Mouse (Mus musculus) lung, postnatal 4 days (tissue): ENCODE data around the gene Dbx1.

Experiments used
- DNase-seq, 2 experiments: peaks; one replicate each; pipeline ENCODE4 v3.0.0; 2021

Dbx1 gene

GRCm38 (mm10) chr7:49632391-49632790 is 4.3 kb downstream of the Dbx1 start:
- DNase-seq = no peak

GRCm38 (mm10) chr7:49631885-49632284 is 4.8 kb downstream of the Dbx1 start:
- DNase-seq = no peak

DNA sequence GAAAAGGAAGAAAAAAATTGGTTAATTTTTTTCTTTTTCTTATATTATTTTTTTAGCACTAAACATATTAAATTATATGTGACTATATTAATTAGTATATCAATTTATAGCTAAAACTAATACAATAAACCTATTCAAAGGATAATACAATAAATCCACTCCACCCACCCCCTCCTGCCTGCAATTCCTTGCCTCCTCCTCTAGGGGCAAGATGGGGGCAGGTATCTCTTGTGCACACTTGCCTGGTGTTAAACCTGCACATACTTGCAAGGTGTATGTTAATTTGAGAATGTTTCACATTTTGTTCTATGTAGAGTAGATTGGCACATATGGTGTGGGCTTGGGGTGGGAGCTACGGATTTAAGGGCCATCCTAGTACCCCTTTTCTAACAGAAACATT is 16.5 kb downstream of the Dbx1 start:
- no peak for DNase-seq

GRCm38 (mm10) chr7:49617087-49617486 is 19.6 kb downstream of the Dbx1 start:
- no peak for DNase-seq

DNA sequence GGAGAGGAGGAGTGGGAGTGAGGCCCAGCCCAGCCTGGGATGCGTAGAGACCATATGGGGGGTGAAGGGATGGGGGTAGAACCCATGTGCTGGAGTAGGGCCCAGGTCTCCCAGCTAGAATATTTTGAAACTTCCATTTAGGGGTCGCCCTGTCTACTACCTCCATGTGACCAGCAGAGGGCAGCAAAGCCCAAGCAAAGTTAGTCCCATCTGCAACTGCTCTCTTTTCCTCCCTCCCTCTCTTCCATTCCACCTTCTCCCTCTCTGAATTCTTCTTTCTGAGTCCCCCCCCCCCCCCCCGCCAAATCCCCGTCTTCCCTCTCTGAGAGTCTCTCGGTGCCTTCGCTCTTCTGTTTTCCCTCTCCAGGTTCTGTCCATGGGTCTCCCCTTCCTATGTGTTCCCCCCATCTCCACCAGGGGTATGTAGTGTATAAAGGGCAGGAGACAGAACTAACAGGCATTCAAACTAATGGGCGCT is 20.4 kb downstream of the Dbx1 start:
- peak in 1 of 2 experiments; percentile 68 for DNase-seq

DNA sequence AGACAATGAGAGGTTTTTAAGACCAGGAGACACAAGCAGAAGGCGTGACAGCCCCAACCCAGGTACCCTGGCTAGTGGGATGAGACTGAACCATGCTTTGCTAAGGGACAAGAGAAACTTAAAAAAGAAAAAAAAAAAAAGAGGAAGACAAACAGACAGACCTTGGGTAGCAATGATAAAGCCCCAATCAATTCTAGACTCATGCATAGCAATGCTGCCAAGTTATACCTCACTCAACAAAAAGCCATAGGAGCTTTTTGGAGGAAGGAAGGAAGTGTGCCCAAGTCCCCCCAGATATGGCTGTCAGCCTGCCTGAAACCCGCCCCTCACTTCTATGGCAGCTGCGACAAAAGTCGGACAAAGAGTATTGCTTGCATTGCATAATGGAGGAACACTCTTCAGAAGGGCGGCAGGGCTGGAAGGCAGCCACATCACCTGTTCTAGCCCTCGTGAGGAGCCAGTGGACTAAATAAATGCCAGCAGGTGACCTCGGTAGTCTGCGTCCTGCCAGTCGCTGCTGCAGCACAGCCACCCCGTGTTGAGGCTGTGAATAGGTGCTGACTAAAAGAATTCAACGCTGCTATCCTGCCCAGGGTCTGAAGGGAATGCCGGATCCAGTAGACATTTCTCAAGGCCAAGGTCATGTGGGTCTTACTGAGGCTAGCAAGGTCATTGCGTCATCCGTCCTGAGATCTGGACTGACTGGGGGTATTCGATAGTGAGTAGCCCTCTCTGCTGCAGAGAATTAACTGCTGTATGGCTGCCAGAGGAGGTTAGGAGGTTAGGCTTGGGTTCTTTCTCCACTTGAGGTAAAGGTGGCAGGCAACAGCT is 31.5 kb downstream of the Dbx1 start:
- peak; percentile 32 to 71 for DNase-seq

GRCm38 (mm10) chr7:49604244-49604643 is 32.4 kb downstream of the Dbx1 start:
- DNase-seq = no peak

DNA sequence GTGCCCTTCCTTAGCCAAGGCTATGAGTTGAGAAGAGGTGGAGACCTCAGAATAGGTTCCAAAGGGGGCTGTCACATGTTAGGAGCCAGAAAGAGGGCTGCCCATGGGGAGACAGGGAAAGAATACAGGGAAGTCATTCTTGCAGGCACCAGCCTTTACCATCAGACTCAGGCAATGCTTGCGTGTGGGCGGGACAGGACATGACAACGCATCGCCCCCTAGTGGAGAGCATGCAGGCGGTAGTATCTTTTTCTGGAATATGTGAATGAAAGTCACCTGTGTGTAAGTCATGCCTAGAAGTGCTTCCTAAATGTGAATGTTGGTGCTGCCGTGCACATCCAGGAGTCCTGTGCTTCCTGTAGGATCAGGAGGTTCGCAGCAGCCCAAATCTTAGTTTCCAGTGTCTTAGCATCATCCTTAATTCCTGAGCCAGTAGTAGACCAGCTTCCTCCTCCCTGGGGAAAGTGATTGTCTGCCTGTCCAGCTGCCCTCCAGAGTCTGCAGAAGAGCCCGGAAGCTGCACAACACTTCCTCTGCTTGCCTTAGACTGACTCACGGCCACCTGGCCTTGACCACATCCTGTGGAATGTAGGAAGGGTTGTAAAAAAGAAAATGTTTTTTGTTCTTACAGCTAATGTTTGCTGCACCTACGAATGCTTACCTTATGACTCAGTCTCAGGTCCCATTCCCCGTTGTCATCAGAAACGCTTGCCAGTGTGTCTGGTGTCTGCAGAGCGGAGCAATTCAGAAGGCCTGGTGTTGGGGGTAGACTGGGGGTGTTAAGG is 35.3 kb downstream of the Dbx1 start:
- peak; percentile 59 to 74 for DNase-seq

- DNase-seq = no peak
These were observed 36.7 kb downstream of the Dbx1 start for GRCm38 (mm10) chr7:49599950-49600349.

DNA sequence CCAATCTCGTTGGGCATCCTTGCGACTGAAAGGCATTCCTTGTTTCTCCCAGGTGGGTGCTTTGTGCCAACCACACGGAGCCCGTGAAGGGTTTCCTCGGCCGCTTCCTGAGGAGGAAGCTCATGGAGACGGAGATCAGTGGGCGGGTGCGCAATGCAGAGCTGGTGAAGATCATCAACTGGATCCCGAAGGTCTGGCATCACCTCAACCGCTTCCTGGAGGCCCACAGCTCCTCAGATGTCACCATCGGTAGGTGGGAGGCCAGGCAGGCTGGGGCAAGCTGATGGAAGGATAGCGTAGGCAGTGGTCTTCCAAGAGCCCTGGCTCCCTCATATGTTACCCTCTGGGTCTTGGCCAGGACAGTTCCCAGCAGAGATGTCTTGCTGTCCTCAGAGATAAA is 38.4 kb downstream of the Dbx1 start:
- DNase-seq = no peak

DNA sequence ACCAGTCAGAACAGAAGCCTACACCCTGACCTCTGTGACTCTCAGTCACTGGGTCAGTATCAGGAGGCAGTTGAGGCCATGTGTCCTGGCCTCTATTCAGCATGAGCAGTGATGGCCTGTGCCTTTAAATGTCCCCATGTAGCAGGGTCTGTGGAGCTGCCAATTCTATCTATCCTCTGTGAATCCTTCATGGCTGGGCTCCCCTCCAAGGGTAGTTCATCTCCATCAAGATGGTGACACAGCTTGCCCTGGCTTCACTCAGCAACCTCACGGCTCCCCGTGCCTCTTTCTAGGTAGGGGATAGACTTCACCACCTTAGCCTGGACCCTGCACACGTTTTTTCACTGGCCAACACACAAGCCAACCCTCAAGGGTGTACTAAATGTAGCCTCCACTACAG is 38.9 kb downstream of the Dbx1 start:
- no peak for DNase-seq

GRCm38 (mm10) chr7:49589635-49590034 is 47.0 kb downstream of the Dbx1 start:
- no peak for DNase-seq

DNA sequence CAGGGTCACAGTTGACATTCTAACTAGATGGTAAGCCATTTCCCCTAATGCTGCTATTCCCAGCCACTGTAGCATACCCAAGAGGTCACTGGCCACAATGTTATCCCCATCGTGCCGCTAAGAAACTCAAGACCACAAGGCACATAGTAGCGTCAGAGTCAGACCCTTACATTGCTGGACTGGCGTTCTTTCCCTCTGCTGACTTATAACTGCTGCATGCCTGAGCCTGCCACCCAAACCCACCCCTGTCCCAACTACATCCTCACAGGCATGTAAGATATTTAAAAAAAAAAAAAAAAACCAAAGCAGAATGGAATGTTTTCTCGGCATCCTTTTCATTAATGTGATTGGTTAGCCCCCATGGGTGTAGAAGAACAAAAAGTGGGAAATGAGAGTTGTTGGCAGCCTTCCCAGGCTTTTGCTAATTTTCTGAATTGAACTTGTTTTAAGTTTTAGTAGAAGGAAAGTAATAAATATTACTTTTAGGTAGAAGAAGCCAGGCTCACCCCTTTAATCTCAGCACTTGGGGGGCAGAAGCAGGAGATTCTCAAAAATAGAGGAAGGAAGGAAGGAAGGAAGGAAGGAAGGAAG is 50.0 kb downstream of the Dbx1 start:
- DNase-seq = no peak

DNA sequence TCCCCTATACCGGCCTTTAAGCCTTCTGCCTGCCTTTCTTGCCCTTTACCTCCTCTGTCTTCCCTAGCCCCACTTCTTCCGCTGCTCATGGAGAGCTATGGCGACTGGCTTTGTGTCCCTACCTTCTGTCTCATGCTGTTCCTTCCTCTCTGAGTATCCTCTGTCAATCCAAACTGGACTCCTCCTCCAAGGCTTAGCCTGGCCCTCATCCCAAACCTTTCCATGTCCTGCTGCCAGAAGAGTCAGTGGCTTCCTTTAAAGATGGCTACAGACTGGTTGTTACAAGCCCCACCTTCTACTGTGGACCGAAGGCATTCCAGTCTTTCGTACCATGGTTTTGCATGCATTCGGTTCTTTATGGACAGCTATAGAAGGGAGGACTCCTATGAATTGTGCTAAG is 53.5 kb downstream of the Dbx1 start:
- peak in 1 of 2 experiments; percentile 45 for DNase-seq

GRCm38 (mm10) chr7:49582551-49582950 is 54.1 kb downstream of the Dbx1 start:
- DNase-seq = peak; percentile 25 to 73

- DNase-seq = peak in 1 of 2 experiments; percentile 76
These were observed 54.7 kb downstream of the Dbx1 start for GRCm38 (mm10) chr7:49581951-49582350.
